Mouse (Mus musculus) urinary bladder, postnatal 14 days (tissue): Measurements from ENCODE around the gene Olfr690.
"Not testable (repeated sequence)": the region's sequence is repeated elsewhere in the genome, so short reads cannot be mapped to it uniquely, and the experiment has no call there.

Experiments
- DNase-seq: peaks from one replicate; pipeline ENCODE4 v3.0.0; 2021; ENCODE audit warnings: low spot score

Gene Olfr690

GRCm38 (mm10) chr7:105334004-105334403 is at the start of gene Olfr690:
Olfr690 (minus strand) TSS chr7:105334104.
- DNase-seq = no peak

GRCm38 (mm10) chr7:105380329-105380728 is 46.4 kb upstream of the Olfr690 start:
- DNase-seq = no peak

- no peak for DNase-seq
These were observed 41.0 kb upstream of the Olfr690 start, which contains the start of gene Gm5901 for GRCm38 (mm10) chr7:105374866-105375265. Gm5901 (plus strand) TSS chr7:105375038.

- no peak for DNase-seq
These were observed 40.1 kb upstream of the Olfr690 start for GRCm38 (mm10) chr7:105373976-105374375.

- DNase-seq = no peak
These were observed 39.6 kb upstream of the Olfr690 start for GRCm38 (mm10) chr7:105373509-105373908.

GRCm38 (mm10) chr7:105372912-105373311 is 39.0 kb upstream of the Olfr690 start:
- no peak for DNase-seq

- no peak for DNase-seq
These were observed 34.6 kb upstream of the Olfr690 start for GRCm38 (mm10) chr7:105368521-105368920.

GRCm38 (mm10) chr7:105367930-105368329 is 34.0 kb upstream of the Olfr690 start, which contains the start of gene Olfr692:
Olfr692 (plus strand) TSS chr7:105368230.
- no peak for DNase-seq

GRCm38 (mm10) chr7:105367268-105367667 is 33.4 kb upstream of the Olfr690 start:
- no peak for DNase-seq

- DNase-seq = no peak
These were observed 27.8 kb upstream of the Olfr690 start for GRCm38 (mm10) chr7:105361713-105362112.

- not testable (repeated sequence) for DNase-seq
These were observed 22.6 kb upstream of the Olfr690 start for GRCm38 (mm10) chr7:105356487-105356886.

GRCm38 (mm10) chr7:105356064-105356463 is 22.2 kb upstream of the Olfr690 start:
- DNase-seq = not testable (repeated sequence)

- no peak for DNase-seq
These were observed 8.8 kb upstream of the Olfr690 start for GRCm38 (mm10) chr7:105342752-105343151.

- DNase-seq = no peak
These were observed 8.3 kb upstream of the Olfr690 start, which contains the start of gene Olfr691 for GRCm38 (mm10) chr7:105342170-105342569. Olfr691 (minus strand) TSS chr7:105342270.

GRCm38 (mm10) chr7:105325302-105325701 is 8.6 kb downstream of the Olfr690 start:
- no peak for DNase-seq

GRCm38 (mm10) chr7:105310865-105311264 is 23.0 kb downstream of the Olfr690 start, which contains the start of gene Olfr689:
Olfr689 (plus strand) TSS chr7:105311165.
- DNase-seq = no peak

- DNase-seq = no peak
These were observed 43.9 kb downstream of the Olfr690 start for GRCm38 (mm10) chr7:105290051-105290450.

GRCm38 (mm10) chr7:105287795-105288194 is 46.1 kb downstream of the Olfr690 start, which contains the start of gene Olfr688:
Olfr688 (plus strand) TSS chr7:105288095.
- no peak for DNase-seq
